Mouse (Mus musculus): ENCODE data around the gene Smim14. TPM values are rescaled to one million over a fixed set of nuclear protein-coding genes. Genes with fewer than 3 reads are reported as not detected.

The Smim14 gene
- polyA plus RNA-seq (2014; fragmentation: Illumina TruSeq; extraction: RNeasy Lipid Tissue Mini Kit (QIAGEN cat#74804); ENCODE audit: low read depth, low replicate concordance) = 128 TPM

GRCm38 (mm10) chr5:65536751-65537419 lies at the start of gene Smim14, which contains the start of gene Ube2k:
TSS of gene Smim14 (minus strand) at chr5:65537184.
TSS of gene Ube2k (plus strand) at chr5:65537233.

DNA sequence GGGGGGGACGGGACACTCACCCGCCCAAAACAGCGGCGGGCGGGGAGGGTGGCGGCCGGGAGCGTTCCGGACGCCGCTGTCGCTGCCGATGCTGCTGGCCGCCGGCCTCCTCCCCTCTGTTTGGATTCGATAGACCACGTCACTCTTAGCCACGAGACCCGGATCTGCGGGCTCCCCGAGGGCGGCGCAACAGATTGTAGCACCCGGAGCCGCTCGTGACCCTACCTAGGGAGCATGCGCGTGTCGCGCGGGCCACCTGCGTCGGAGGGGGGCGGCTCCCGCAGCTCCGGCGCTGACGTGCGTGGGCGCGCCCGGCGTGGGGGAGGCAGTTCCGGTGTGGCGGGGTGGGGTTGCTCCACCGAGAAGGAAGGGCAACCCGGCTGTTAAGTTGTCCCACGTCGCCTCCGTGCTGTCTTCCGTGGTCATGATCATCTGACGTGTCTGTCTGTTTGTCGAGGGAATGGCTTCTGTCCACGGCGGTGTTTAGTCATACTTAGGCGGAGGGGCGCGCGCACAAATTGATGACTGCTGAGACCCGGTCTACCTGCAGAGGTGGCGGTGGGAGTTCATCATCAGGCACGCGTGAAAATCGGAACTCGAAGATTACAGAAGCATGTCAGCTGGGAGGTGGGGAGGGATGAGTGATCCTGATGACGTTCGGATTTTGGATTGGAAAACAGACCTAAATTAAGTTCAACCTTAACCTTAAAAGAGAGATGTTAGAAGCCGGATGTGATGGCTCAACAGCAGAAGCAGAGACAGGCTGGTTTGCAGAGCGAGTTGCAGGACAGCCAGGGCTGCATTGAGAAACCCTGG lies 44.1 kb downstream of the Smim14 start, which contains the start of gene Gm43552:
TSS of gene Gm43552 (minus strand) at position 118 of the 816 bp plus-strand sequence.

GRCm38 (mm10) chr5:65435806-65436561 lies 101.0 kb downstream of the Smim14 start, which contains the start of gene Ugdh:
TSS of gene Ugdh (minus strand) at chr5:65435949.

Other genes with a start within 250 kb of the Smim14 start
- gene Rfc1, start 201.5 kb downstream of the Smim14 start, polyA plus RNA-seq (2014; fragmentation: Illumina TruSeq; extraction: RNeasy Lipid Tissue Mini Kit (QIAGEN cat#74804); ENCODE audit: low read depth, low replicate concordance) = 19.7 TPM
- gene Klb, start 188.9 kb downstream of the Smim14 start, polyA plus RNA-seq (2014; fragmentation: Illumina TruSeq; extraction: RNeasy Lipid Tissue Mini Kit (QIAGEN cat#74804); ENCODE audit: low read depth, low replicate concordance) = 0.16 TPM
- gene Rpl9, start 145.7 kb downstream of the Smim14 start, polyA plus RNA-seq (2014; fragmentation: Illumina TruSeq; extraction: RNeasy Lipid Tissue Mini Kit (QIAGEN cat#74804); ENCODE audit: low read depth, low replicate concordance) = 519 TPM
- 72.4 TPM for gene Lias, start 145.7 kb downstream of the Smim14 start, polyA plus RNA-seq (2014; fragmentation: Illumina TruSeq; extraction: RNeasy Lipid Tissue Mini Kit (QIAGEN cat#74804); ENCODE audit: low read depth, low replicate concordance)
- 244 TPM for gene Ugdh, start 101.2 kb downstream of the Smim14 start, polyA plus RNA-seq (2014; fragmentation: Illumina TruSeq; extraction: RNeasy Lipid Tissue Mini Kit (QIAGEN cat#74804); ENCODE audit: low read depth, low replicate concordance)
- not detected for gene Gm43552, start 44.4 kb downstream of the Smim14 start, polyA plus RNA-seq (2014; fragmentation: Illumina TruSeq; extraction: RNeasy Lipid Tissue Mini Kit (QIAGEN cat#74804); ENCODE audit: low read depth, low replicate concordance)
- gene Ube2k, start within 50 bp of the Smim14 start, polyA plus RNA-seq (2014; fragmentation: Illumina TruSeq; extraction: RNeasy Lipid Tissue Mini Kit (QIAGEN cat#74804); ENCODE audit: low read depth, low replicate concordance) = 108 TPM
- 149 TPM for gene Pds5a, start 161.1 kb upstream of the Smim14 start, polyA plus RNA-seq (2014; fragmentation: Illumina TruSeq; extraction: RNeasy Lipid Tissue Mini Kit (QIAGEN cat#74804); ENCODE audit: low read depth, low replicate concordance)
- gene N4bp2, start 226.3 kb upstream of the Smim14 start, polyA plus RNA-seq (2014; fragmentation: Illumina TruSeq; extraction: RNeasy Lipid Tissue Mini Kit (QIAGEN cat#74804); ENCODE audit: low read depth, low replicate concordance) = 18.8 TPM